Mouse (Mus musculus) liver, embryonic 14.5 days (tissue): ENCODE data around the gene Map2k7.

Experiments used
- CTCF ChIP-seq: IDR thresholded peaks from 2 replicates; pipeline ENCODE4 v1.5.1; 2016; ENCODE audit warnings: antibody characterized with exemption, low read depth, control low read depth
- EP300 ChIP-seq: IDR thresholded peaks from 2 replicates; pipeline ENCODE4 v1.6.1; 2016; ENCODE audit warnings: antibody characterized with exemption, low read depth

DNA sequence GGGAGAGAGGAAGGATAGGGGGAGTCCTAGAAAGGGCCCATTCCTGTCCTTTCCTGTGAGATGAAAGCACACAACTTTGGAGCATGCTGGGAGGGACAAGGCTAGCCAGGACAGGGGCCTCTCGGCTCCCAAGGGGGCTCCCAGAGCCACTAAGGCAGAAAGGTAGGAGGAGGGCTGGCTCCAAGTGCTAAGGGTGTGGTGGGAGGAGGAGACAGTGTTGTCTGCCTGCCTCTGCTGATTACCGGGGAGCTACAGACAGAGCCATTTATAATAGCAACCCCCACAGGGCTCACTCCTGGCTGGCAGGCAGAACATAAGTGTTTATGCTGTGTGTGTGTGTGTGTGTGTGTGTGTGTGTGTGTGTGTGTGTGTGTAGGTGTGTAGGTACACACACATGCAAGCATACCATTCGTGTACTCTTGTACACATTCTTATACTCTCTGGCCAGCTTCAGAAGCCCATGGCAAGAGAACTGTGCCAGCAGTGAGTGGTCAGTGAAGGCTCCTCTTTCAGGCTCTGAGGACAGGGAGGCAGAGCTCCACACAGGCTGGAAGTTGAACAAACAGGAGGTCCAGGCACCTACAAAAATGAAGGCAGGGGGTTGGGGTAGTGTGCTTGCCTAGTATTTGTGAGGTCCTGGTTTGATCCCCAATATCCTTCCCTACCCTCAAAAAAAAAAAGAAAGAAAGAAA is 49.4 kb upstream of the Map2k7 start:
- no peak for TF ChIP-seq CTCF
- 0 out of 2 replicates have a peak, but pooled peaks have one; percentile 17 for TF ChIP-seq EP300
